Mouse (Mus musculus) midbrain, embryonic 12.5 days (tissue): Measurements from ENCODE around the gene Ankrd23. TPM values are rescaled to one million over a fixed set of nuclear protein-coding genes. Genes with fewer than 3 reads are reported as not detected.

ENCODE experiments used
- microRNA-seq: library from miRNA; unstranded; fragments of <30 nt; microRNA quantifications from one replicate; pipeline ENCODE4, GENCODE M21; 2017
- polyA plus RNA-seq: library from polyadenylated mRNA; unstranded; fragments of >200 nt; fragmentation: Nextera tagmentation; extraction: Ambion mirVana; gene quantifications from 2 replicates; pipeline ENCODE4 v1.2.1, GENCODE M21; 2016

Gene Ankrd23
- polyA plus RNA-seq, 1 experiment from 2014 or later = 19.8 TPM

Small RNA genes within 50 kb of the gene (microRNA-seq; reads per million reads assigned to microRNA genes)
- not detected for gene Gm47280

Other genes starting within 250 kb of the Ankrd23 start
- 2.9 and 3.1 TPM in 2 replicates for gene Arid5a, start 229.2 kb downstream of the Ankrd23 start, polyA plus RNA-seq
- 49.6 and 50.8 TPM in 2 replicates for gene Kansl3, start 167.7 kb downstream of the Ankrd23 start, polyA plus RNA-seq
- 2.3 and 3.1 TPM in 2 replicates for gene Fer1l5, start 164.6 kb downstream of the Ankrd23 start, polyA plus RNA-seq
- gene Lman2l, start 91.6 kb downstream of the Ankrd23 start, polyA plus RNA-seq = 73.8 and 74.5 TPM in 2 replicates
- 10.2 and 10.5 TPM in 2 replicates for gene Cnnm4, start 65.3 kb downstream of the Ankrd23 start, polyA plus RNA-seq
- 3.8 and 4.6 TPM in 2 replicates for gene Cnnm3, start 25.0 kb downstream of the Ankrd23 start, polyA plus RNA-seq
- gene Gm42417, start 2.5 kb upstream of the Ankrd23 start, polyA plus RNA-seq = 0.55 TPM in 1 of 2 replicates, not detected in the other
- 19.6 and 19.8 TPM in 2 replicates for gene Ankrd39, start 10.6 kb upstream of the Ankrd23 start, polyA plus RNA-seq
- gene Sema4c, start 21.5 kb upstream of the Ankrd23 start, polyA plus RNA-seq = 35.2 and 37.6 TPM in 2 replicates
- not detected in 2 replicates for gene Fam178b, start 146.3 kb upstream of the Ankrd23 start, polyA plus RNA-seq
- 466 and 473 TPM in 2 replicates for gene Cox5b, start 154.6 kb upstream of the Ankrd23 start, polyA plus RNA-seq
- 0.27 TPM in 2 replicates for gene 4933424G06Rik, start 173.3 kb upstream of the Ankrd23 start, polyA plus RNA-seq
- 109 and 118 TPM in 2 replicates for gene Actr1b, start 177.5 kb upstream of the Ankrd23 start, polyA plus RNA-seq
- gene Zap70, start 224.9 kb upstream of the Ankrd23 start, polyA plus RNA-seq = 0.24 and 0.26 TPM in 2 replicates